Mouse (Mus musculus) embryonic fibroblast, embryonic 13.5 days (primary cell): ENCODE results near the gene Eml2.

Source experiments
- CTCF ChIP-seq: IDR thresholded peaks from 2 replicates; pipeline ENCODE4 v1.5.1; 2011; ENCODE audit warnings: mild to moderate bottlenecking, control low read depth, low read length, moderate library complexity, borderline replicate concordance; ENCODE audit not compliant: insufficient read depth
- POLR2A ChIP-seq: IDR thresholded peaks from 2 replicates; pipeline ENCODE4 v1.6.1; 2011; ENCODE audit warnings: low read depth, mild to moderate bottlenecking, control low read depth, low read length, moderate library complexity

- TF ChIP-seq POLR2A: no peak
- no peak for TF ChIP-seq CTCF
These were observed 62.1 kb downstream of the Eml2 start for GRCm38 (mm10) chr7:19238344-19238743.
